Mouse (Mus musculus) naive thymus-derived CD4-positive, alpha-beta T cell, adult 5 months (primary cell): Measurements from ENCODE around the gene Vmn1r103. TPM values are rescaled to one million over a fixed set of nuclear protein-coding genes. Genes with fewer than 3 reads are reported as not detected.

Experiments used
- polyA plus RNA-seq: library from polyadenylated mRNA; unstranded; fragments of 100-300 nt; shearing (Covaris generic); gene quantifications from one replicate; pipeline ENCODE4 v1.2.1, GENCODE M21; 2017

Vmn1r103 gene
- not detected for polyA plus RNA-seq

DNA sequence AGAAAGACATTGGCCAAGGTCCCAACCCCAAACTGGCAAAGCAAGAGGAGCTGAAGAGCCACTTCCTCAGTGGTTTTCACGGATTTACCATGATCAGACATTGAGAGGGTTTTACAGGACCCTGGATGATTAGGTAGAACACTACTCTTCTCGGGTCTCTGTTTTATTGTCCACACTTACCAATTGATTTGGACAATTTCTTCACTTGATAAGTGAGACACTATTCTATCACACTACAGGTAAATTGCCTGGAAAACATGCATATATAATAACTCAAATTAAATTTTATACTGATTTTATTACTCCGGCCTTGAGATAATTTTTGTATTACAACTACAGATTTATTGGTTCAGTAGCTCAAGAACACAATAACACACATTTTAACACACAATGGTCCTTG, at the start of gene Vmn1r103:
Vmn1r103 (minus strand) TSS at position 101 of the 400 bp plus-strand sequence.

DNA sequence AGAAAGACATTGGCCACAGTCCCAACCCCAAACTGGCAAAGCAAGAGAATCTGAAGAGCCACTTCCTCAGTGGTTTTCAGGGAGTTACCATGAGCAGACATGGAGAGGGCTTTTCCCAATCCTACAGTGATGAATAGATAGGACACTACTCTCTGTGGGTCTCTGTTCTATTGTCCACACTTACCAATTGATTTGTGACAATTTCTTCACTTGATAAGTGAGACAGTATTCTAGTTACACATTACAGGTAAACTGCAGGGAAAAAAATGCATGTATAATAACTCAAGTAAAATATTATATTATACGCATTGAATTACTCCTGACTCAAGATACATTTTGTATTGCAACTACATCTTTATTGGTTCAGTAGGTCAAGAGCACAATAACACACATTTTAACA, 35.3 kb upstream of the Vmn1r103 start, which contains the start of gene Gm5726:
Gm5726 (minus strand) TSS at position 101 of the 400 bp plus-strand sequence.

DNA sequence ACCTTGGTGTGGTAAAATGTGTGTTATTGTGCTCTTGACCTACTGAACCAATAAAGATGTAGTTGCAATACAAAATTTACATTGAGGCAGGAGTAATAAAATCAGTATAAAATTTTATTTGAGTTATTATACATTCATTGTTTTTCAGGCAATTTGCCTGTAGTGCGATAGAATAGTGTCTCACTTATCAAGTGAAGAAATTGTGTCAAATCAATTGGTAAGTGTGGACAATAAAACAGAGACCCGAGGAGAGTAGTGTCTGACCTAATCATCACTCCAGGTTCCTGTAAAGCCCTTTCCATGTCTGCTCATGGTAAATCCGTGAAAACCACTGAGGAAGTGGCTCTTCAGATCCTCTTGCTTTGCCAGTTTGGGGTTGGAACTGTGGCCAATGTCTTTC, 23.2 kb upstream of the Vmn1r103 start, which contains the start of gene Vmn1r104:
Vmn1r104 (plus strand) TSS at position 301 of the 400 bp plus-strand sequence.

DNA sequence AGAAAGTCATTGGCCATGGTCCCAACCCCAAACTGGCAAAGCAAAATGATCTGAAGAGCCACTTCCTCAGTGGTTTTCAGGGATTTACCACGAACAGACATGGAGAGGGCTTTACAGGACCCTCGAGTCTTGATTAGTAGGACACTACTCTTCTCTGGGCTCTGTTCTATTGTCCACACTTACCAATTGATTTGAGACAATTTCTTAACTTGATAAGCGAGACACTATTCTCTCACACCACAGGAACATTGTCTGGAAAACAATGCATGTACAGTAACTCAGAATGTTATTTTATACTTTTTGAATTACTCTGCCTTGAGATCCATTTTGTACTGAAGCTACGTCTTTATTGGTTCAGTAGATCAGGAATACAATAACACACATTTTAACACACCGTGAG, 35.5 kb downstream of the Vmn1r103 start, which contains the start of gene Gm10670:
Gm10670 (minus strand) TSS at position 101 of the 400 bp plus-strand sequence.

Other genes with a start within 250 kb of the Vmn1r103 start
- gene Gm5890, start 247.7 kb downstream of the Vmn1r103 start, polyA plus RNA-seq, result not detected
- not detected for gene Gm4133, start 176.5 kb downstream of the Vmn1r103 start, polyA plus RNA-seq
- gene Gm5728, start 135.1 kb downstream of the Vmn1r103 start, polyA plus RNA-seq, result not detected
- gene Vmn1r100, start 92.6 kb downstream of the Vmn1r103 start, polyA plus RNA-seq, result not detected
- not detected for gene Vmn1r101, start 67.9 kb downstream of the Vmn1r103 start, polyA plus RNA-seq
- not detected for gene Gm10670, start 35.6 kb downstream of the Vmn1r103 start, polyA plus RNA-seq
- gene Vmn1r104, start 23.3 kb upstream of the Vmn1r103 start, polyA plus RNA-seq, result 0.73 TPM
- not detected for gene Gm5726, start 35.2 kb upstream of the Vmn1r103 start, polyA plus RNA-seq
- gene Gm4141, start 65.7 kb upstream of the Vmn1r103 start, polyA plus RNA-seq, result not detected
- gene Gm4513, start 88.5 kb upstream of the Vmn1r103 start, polyA plus RNA-seq, result 0.24 TPM
- gene Vmn1r107, start 158.4 kb upstream of the Vmn1r103 start, polyA plus RNA-seq, result not detected
- gene Vmn1r111, start 192.7 kb upstream of the Vmn1r103 start, polyA plus RNA-seq, result not detected
- not detected for gene Gm10668, start 220.1 kb upstream of the Vmn1r103 start, polyA plus RNA-seq